Mouse (Mus musculus): ENCODE data around the gene Syn3. TPM values are rescaled to one million over a fixed set of nuclear protein-coding genes. Genes with fewer than 3 reads are reported as not detected.

Gene Syn3
- polyA plus RNA-seq, 1 experiment from 2014 or later, result 14.7 TPM

- peaks cover 3% of the 10 kb centered on the region; the same call in 1 of the 2 replicates for H3K27me3 ChIP-seq
- no peak overlapping the region for H3K27ac ChIP-seq (replicated peaks)
- peaks cover 8% of the 10 kb centered on the region; the same call in 1 of the 2 replicates for H3K36me3 ChIP-seq
- H3K4me1 ChIP-seq (replicated peaks), result peaks cover 19% of the 10 kb centered on the region
- no peak overlapping the region for H3K4me3 ChIP-seq
- no peak for ATAC-seq (ENCODE audit: low read depth)
- no peaks in the 10 kb centered on the region for H3K9me3 ChIP-seq
- no peak overlapping the region for H3K4me2 ChIP-seq
- no peak overlapping the region for H3K9ac ChIP-seq
- WGBS, result 56% methylated on average over 1 of the region's 1 CpGs
These were observed 39.1 kb downstream of the Syn3 start for GRCm38 (mm10) chr10:86459643-86460042.

GRCm38 (mm10) chr10:86457665-86458209 lies 41.0 kb downstream of the Syn3 start:
- Histone ChIP-seq H3K9me3 (no peaks in the 10 kb centered on the region), H3K4me2 (no peak overlapping the region), H3K27ac (replicated peaks) (peak overlapping the region; percentile 71), H3K36me3 (peaks cover 8% of the 10 kb centered on the region; the same call in 1 of the 2 replicates), H3K27me3 (peaks cover 3% of the 10 kb centered on the region; the same call in 1 of the 2 replicates), H3K4me1 (replicated peaks) (peaks cover 14% of the 10 kb centered on the region), H3K4me3 (no peak overlapping the region), H3K9ac (no peak overlapping the region)
- peak; percentile 69 for ATAC-seq (ENCODE audit: low read depth)

GRCm38 (mm10) chr10:86457195-86457594 lies 41.5 kb downstream of the Syn3 start:
- WGBS, result 12% methylated on average over 4 of the region's 4 CpGs
- no peak overlapping the region for H3K9ac ChIP-seq
- H3K27ac ChIP-seq (replicated peaks), result peak overlapping the region; percentile 71
- H3K27me3 ChIP-seq, result peaks cover 3% of the 10 kb centered on the region; the same call in 1 of the 2 replicates
- H3K36me3 ChIP-seq, result peaks cover 8% of the 10 kb centered on the region; the same call in 1 of the 2 replicates
- no peak overlapping the region for H3K4me2 ChIP-seq
- no peak overlapping the region for H3K4me3 ChIP-seq
- H3K4me1 ChIP-seq (replicated peaks), result peaks cover 14% of the 10 kb centered on the region
- H3K9me3 ChIP-seq, result no peaks in the 10 kb centered on the region
- ATAC-seq (ENCODE audit: low read depth), result peak; percentile 78

DNA sequence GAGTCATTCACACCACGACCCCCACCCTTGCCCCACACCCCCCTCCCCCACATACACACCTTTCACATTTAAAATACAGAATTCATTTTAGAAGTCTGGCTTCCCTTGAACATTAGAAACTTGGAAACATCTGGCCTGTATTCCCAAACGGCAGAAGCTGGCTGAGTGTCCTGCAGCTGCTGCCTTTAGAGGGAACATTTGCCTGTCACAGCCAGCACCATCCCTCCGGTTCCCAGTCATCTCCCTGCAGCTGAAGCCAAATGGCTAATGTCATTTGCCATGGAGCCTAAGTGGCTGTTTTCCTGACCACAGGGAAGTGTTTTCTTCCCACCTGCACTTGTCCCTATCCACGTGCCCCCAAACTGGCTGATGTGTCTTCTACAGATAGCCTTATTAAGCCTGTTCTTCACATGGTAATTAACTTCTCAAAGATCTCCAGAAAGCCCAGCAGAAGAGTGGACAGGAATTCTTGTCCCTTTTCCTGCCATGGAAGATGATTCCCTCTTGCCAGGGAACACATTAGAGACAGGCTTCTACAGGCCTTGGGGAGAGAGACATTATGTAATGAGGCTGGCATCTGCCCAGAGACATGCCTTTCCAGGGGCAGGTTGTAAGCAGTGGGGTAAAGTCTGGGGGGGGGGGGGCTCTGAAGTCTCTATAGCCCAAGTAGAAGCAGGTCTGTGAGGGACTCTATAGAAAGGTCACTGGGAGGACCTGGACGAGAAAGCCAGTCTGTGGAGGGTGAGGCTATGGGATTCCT lies 43.2 kb downstream of the Syn3 start:
- H3K9ac ChIP-seq, result no peak overlapping the region
- H3K27me3 ChIP-seq, result peaks cover 3% of the 10 kb centered on the region; the same call in 1 of the 2 replicates
- no peak overlapping the region for H3K27ac ChIP-seq (replicated peaks)
- H3K4me2 ChIP-seq, result no peak overlapping the region
- ATAC-seq (ENCODE audit: low read depth), result no peak
- no peaks in the 10 kb centered on the region for H3K9me3 ChIP-seq
- WGBS, result 68% methylated on average over 5 of the region's 5 CpGs
- H3K4me3 ChIP-seq, result no peak overlapping the region
- peaks cover 14% of the 10 kb centered on the region for H3K4me1 ChIP-seq (replicated peaks)
- 0 out of 2 replicates have a peak, but pooled peaks cover 8% of the 10 kb centered on the region for H3K36me3 ChIP-seq

GRCm38 (mm10) chr10:86452326-86452995 lies 46.2 kb downstream of the Syn3 start:
- H3K9me3 ChIP-seq, result no peaks in the 10 kb centered on the region
- no peaks in the 10 kb centered on the region for H3K27me3 ChIP-seq
- H3K9ac ChIP-seq, result no peak overlapping the region
- H3K4me1 ChIP-seq (replicated peaks), result peaks cover 7% of the 10 kb centered on the region
- WGBS, result 41% methylated on average over 6 of the region's 6 CpGs
- no peak overlapping the region for H3K4me2 ChIP-seq
- H3K4me3 ChIP-seq, result no peak overlapping the region
- H3K36me3 ChIP-seq, result no peaks in the 10 kb centered on the region
- no peak overlapping the region for H3K27ac ChIP-seq (replicated peaks)
- peak; percentile 79 for ATAC-seq (ENCODE audit: low read depth)

GRCm38 (mm10) chr10:86451294-86451693 lies 47.4 kb downstream of the Syn3 start:
- Histone ChIP-seq H3K4me1 (replicated peaks) (no peaks in the 10 kb centered on the region; the same call in 1 of the 2 replicates), H3K36me3 (no peaks in the 10 kb centered on the region), H3K27me3 (no peaks in the 10 kb centered on the region), H3K4me3 (no peak overlapping the region), H3K9me3 (no peaks in the 10 kb centered on the region), H3K9ac (no peak overlapping the region), H3K27ac (replicated peaks) (no peak overlapping the region), H3K4me2 (no peak overlapping the region)
- 93% methylated on average over 5 of the region's 5 CpGs for WGBS
- no peak for ATAC-seq (ENCODE audit: low read depth)

DNA sequence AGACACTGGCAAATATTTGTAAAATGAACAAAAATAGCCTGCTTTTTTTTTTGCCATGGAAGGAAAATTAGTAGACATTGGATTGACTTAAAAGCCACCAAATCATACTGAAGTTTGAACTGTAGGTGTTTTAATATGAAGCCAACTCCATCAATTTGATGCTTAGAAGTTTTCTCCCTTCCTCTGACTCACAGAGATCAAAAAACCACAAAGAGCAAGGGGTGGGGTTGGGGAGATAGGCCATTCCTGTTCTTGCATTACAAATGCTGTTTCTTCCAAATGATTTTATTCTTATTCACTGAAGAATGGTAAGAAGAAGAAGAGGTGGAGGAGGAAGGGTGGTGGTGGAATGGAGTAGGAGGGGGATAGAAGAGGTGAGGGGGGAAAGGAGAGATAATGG lies 52.0 kb downstream of the Syn3 start:
- ATAC-seq (ENCODE audit: low read depth), result no peak
- H3K9me3 ChIP-seq, result no peaks in the 10 kb centered on the region

DNA sequence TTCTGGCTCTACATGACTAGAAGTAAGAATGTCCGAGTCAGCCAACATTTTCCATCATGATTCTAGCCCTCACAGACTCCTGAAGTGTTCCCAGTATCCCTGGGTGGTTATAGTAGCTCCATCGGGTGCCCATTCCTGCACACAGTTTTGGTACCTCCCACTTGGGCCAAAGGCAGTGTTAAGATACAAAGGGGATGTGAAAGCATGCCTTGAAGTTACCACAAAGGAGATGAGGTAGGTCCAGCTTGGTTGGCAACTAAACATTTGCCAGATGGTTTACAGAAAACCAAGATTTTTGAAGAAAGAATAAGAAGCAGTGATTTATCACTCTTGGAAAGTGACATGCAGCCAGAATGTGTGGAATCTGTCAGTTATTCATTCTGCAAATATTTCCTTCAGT lies 53.5 kb downstream of the Syn3 start:
- Histone ChIP-seq H3K9ac (no peak overlapping the region), H3K4me3 (no peak overlapping the region), H3K9me3 (no peaks in the 10 kb centered on the region), H3K36me3 (no peaks in the 10 kb centered on the region), H3K4me2 (no peak overlapping the region), H3K4me1 (replicated peaks) (no peaks in the 10 kb centered on the region), H3K27me3 (no peaks in the 10 kb centered on the region), H3K27ac (replicated peaks) (no peak overlapping the region)
- WGBS, result 72% methylated on average over 2 of the region's 2 CpGs
- no peak for ATAC-seq (ENCODE audit: low read depth)

More for the DNA sequence above, 52.0 kb downstream of the Syn3 start:
- Histone ChIP-seq H3K9ac (no peak overlapping the region), H3K4me2 (no peak overlapping the region), H3K27me3 (no peaks in the 10 kb centered on the region), H3K4me1 (replicated peaks) (no peaks in the 10 kb centered on the region), H3K36me3 (no peaks in the 10 kb centered on the region), H3K27ac (replicated peaks) (no peak overlapping the region), H3K4me3 (no peak overlapping the region)

DNA sequence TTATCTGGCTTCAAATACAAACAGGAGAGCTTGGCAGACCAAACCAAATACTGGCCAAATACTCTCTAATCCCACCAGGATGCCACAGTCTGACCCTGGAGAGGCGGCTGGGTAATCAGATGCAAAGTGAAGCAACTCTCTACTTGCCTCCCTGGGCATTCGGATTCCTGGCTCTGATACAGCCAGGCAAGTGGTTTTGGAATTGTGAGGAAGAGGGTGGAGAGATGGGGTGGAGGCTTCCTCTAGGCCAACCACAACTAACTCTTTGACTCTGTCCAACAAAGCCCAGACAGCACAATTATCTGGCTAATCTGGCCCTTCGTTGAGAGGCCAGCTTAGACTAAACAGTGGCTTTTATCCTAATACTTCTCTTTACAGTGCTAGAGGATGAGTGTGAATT lies 54.0 kb downstream of the Syn3 start:
- no peak overlapping the region for H3K4me2 ChIP-seq
- H3K36me3 ChIP-seq, result no peaks in the 10 kb centered on the region
- H3K4me3 ChIP-seq, result no peak overlapping the region
- no peak for ATAC-seq (ENCODE audit: low read depth)
- H3K9ac ChIP-seq, result no peak overlapping the region
- H3K27ac ChIP-seq (replicated peaks), result no peak overlapping the region
- no peaks in the 10 kb centered on the region for H3K9me3 ChIP-seq
- H3K4me1 ChIP-seq (replicated peaks), result no peaks in the 10 kb centered on the region
- H3K27me3 ChIP-seq, result no peaks in the 10 kb centered on the region
- WGBS, result 60% methylated on average over 3 of the region's 3 CpGs

GRCm38 (mm10) chr10:86441765-86442164 lies 56.9 kb downstream of the Syn3 start:
- Histone ChIP-seq H3K27ac (replicated peaks) (no peak overlapping the region), H3K27me3 (no peaks in the 10 kb centered on the region), H3K9ac (no peak overlapping the region), H3K4me3 (no peak overlapping the region), H3K36me3 (no peaks in the 10 kb centered on the region), H3K9me3 (no peaks in the 10 kb centered on the region), H3K4me2 (no peak overlapping the region), H3K4me1 (replicated peaks) (no peaks in the 10 kb centered on the region)
- no peak for ATAC-seq (ENCODE audit: low read depth)
- WGBS, result 85% methylated on average over 3 of the region's 3 CpGs

DNA sequence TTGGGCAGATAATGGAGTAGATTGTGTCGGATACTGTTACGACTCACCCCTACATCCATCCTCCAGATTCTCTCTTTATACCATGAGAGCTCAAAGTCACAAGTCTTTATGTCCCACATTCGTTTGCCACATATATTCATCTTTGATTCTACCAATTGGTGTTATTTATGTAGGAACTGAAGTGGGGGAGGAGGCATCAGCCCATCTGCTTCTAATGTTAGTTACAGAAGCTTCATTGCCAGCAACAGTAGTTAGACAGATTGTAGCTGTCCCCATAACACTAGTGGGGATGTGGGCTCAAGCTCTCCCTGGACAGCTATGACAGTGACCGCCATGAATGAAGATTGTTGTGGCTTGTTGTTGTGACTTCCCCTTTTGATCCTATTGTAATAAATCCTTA lies 59.1 kb downstream of the Syn3 start:
- 92% methylated on average over 4 of the region's 4 CpGs for WGBS
- no peak overlapping the region for H3K27ac ChIP-seq (replicated peaks)
- H3K4me1 ChIP-seq (replicated peaks), result no peaks in the 10 kb centered on the region
- H3K9me3 ChIP-seq, result no peaks in the 10 kb centered on the region
- H3K36me3 ChIP-seq, result no peaks in the 10 kb centered on the region
- H3K4me2 ChIP-seq, result no peak overlapping the region
- H3K27me3 ChIP-seq, result no peaks in the 10 kb centered on the region
- H3K4me3 ChIP-seq, result no peak overlapping the region
- H3K9ac ChIP-seq, result no peak overlapping the region
- no peak for ATAC-seq (ENCODE audit: low read depth)

DNA sequence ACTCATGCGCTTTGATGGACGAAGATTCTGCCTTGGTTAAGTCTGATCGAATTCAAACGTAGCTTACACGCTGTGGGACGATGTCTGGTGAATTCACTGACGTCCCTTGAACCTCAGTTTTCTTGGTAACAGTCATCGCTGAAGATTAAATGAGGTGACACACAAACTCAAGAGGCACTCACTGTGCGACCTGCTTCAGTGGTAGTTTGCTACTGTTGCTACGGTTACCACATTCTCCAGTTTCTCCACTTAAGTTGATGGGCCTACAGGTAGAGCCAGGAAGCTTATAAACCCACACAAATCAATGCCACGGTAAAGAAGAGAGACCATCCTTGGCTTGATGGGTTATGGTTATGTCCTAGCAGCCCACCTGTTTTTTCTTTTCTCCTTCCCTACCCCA lies 61.4 kb downstream of the Syn3 start:
- no peak overlapping the region for H3K9ac ChIP-seq
- H3K4me2 ChIP-seq, result no peak overlapping the region
- H3K4me3 ChIP-seq, result no peak overlapping the region
- H3K36me3 ChIP-seq, result no peaks in the 10 kb centered on the region
- H3K27ac ChIP-seq (replicated peaks), result no peak overlapping the region
- WGBS, result 92% methylated on average over 11 of the region's 11 CpGs
- 0 out of 2 replicates have a peak, but pooled peaks cover 5% of the 10 kb centered on the region for H3K4me1 ChIP-seq (replicated peaks)
- no peaks in the 10 kb centered on the region for H3K27me3 ChIP-seq
- no peaks in the 10 kb centered on the region for H3K9me3 ChIP-seq
- no peak for ATAC-seq (ENCODE audit: low read depth)

Data from neural tube, embryonic 13.5 days (tissue).